ENCODE assay signal across 31 mouse cellular contexts in the genomic region with DNA sequence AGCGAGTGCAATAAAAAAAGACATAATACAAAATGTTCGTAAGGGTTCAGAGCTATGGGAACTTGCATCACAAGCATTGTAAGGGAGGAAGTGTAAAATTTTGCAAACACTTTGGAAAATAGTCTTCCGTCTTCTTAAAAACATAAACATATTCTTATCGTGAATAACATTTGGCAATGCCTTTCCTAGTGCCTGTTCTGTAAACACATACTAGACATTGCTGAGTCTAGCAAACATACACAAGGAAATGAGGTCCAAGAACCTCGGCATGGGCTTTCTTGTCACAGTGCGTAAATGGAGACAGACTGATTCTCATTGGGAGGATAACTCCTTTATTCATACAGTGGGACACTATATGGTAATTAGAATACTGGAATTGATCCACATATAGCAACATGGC. TPM values are rescaled to one million over a fixed set of nuclear protein-coding genes. Genes with fewer than 3 reads are reported as not detected.
A peak's percentile ranks its signal among the peaks of the same experiment; 100 is the strongest.
DNase-seq lines count a peak whose midpoint lies in the region; ATAC-seq and TF ChIP-seq lines count a peak whose summit lies in the region.
"Had no signal": no experiment of that assay in that cellular context is flagged by ENCODE, and none has a peak within 500 bp of the region (broad histone marks: within the 10 kb centered on the region; RNA-seq: fewer than 3 reads in every experiment).

No protein-coding gene starts in this region.

- H3K27me3 ChIP-seq in lung, embryonic 14.5 days (ENCODE audit: insufficient read depth, low read length) = no peaks in the 10 kb centered on the region
- no peaks in the 10 kb centered on the region for H3K27me3 ChIP-seq in lung, embryonic 16.5 days (ENCODE audit: control insufficient read depth, insufficient read depth, low read depth, low read length)
- H3K27me3 ChIP-seq: embryonic facial prominence, embryonic 13.5 days; embryonic facial prominence, embryonic 15.5 days; forebrain, embryonic 12.5 days had no signal

- 0 out of 2 replicates have a peak, but pooled peaks have one; percentile 54 for ATAC-seq in lung, embryonic 14.5 days (ENCODE audit: insufficient read depth)
- peak; percentile 89 for ATAC-seq in lung, embryonic 16.5 days (ENCODE audit: low read depth)
- ATAC-seq in granulocyte monocyte progenitor cell, adult 5-6 weeks (replicated peaks; ENCODE audit: poor library complexity, severe bottlenecking) = no peak
- no peak for ATAC-seq in inflammation-experienced regulatory T-cells, adult 6 months
- ATAC-seq: forebrain, embryonic 14.5 days had no signal

- H3K4me3 ChIP-seq in lung, embryonic 14.5 days (ENCODE audit: low read depth, low read length) = no peak overlapping the region
- no peak overlapping the region for H3K4me3 ChIP-seq in lung, embryonic 16.5 days (ENCODE audit: low read length)
- H3K4me3 ChIP-seq: embryonic facial prominence, embryonic 13.5 days; embryonic facial prominence, embryonic 15.5 days; erythroblast, embryonic 14.5 days; forebrain, embryonic 10.5 days; forebrain, embryonic 12.5 days had no signal

- no peaks in the 10 kb centered on the region for H3K36me3 ChIP-seq in lung, embryonic 14.5 days (ENCODE audit: insufficient read depth)
- H3K36me3 ChIP-seq in lung, embryonic 16.5 days (ENCODE audit: control insufficient read depth, insufficient read depth, low read length) = no peaks in the 10 kb centered on the region
- H3K36me3 ChIP-seq: embryonic facial prominence, embryonic 13.5 days; embryonic facial prominence, embryonic 15.5 days; forebrain, embryonic 10.5 days; forebrain, embryonic 12.5 days had no signal

- H3K9me3 ChIP-seq in lung, embryonic 14.5 days (ENCODE audit: low read depth, low read length) = no peaks in the 10 kb centered on the region
- H3K9me3 ChIP-seq in lung, embryonic 16.5 days (ENCODE audit: control insufficient read depth, low read length) = no peaks in the 10 kb centered on the region
- H3K9me3 ChIP-seq: embryonic facial prominence, embryonic 13.5 days; embryonic facial prominence, embryonic 15.5 days; forebrain, embryonic 10.5 days; forebrain, embryonic 12.5 days had no signal

- peak; percentile 78 for DNase-seq in lung, embryonic 14.5 days
- DNase-seq in lung, adult 18-20 months = no peak
- no peak for DNase-seq in lung, postnatal 4 days
- DNase-seq in lung, postnatal 10 days = peak; percentile 17
- peak; percentile 18 for DNase-seq in lung, postnatal 25 days (ENCODE audit: low spot score)
- DNase-seq: adrenal gland, adult 2 months; adrenal gland, postnatal 10 days; adrenal gland, postnatal 25 days; cerebellum, adult 11 months; cerebellum, adult 18-20 months; cerebellum, adult 8-10 months; cerebellum, adult 9-11 months; cerebellum, postnatal 14 days; cerebellum, postnatal 36 days; embryo, embryonic 11 days had no signal

- WGBS in lung, embryonic 14.5 days = 39% methylated on average over 6 of the region's 6 CpGs
- 39% methylated on average over 6 of the region's 6 CpGs for WGBS in lung, embryonic 16.5 days

- no peak overlapping the region for H3K4me2 ChIP-seq in lung, embryonic 14.5 days
- H3K4me2 ChIP-seq in lung, embryonic 16.5 days (ENCODE audit: low read depth, low read length) = no peak overlapping the region
- H3K4me2 ChIP-seq: embryonic facial prominence, embryonic 13.5 days; embryonic facial prominence, embryonic 15.5 days; forebrain, embryonic 12.5 days had no signal

- no peak overlapping the region for H3K9ac ChIP-seq in lung, embryonic 14.5 days
- H3K9ac ChIP-seq in lung, embryonic 16.5 days (ENCODE audit: low read length) = no peak overlapping the region
- H3K9ac ChIP-seq: embryonic facial prominence, embryonic 13.5 days; embryonic facial prominence, embryonic 15.5 days; forebrain, embryonic 12.5 days had no signal

- no peak for TF ChIP-seq CTCF in lung, embryonic 14.5 days (IDR thresholded peaks at IDR 0.05; ENCODE audit: low read depth)

- no peaks in the 10 kb centered on the region for H3K4me1 ChIP-seq in lung, embryonic 14.5 days (ENCODE audit: insufficient read depth)
- H3K4me1 ChIP-seq in lung, embryonic 16.5 days (replicated peaks; ENCODE audit: control insufficient read depth, insufficient read depth, low read length) = no peaks in the 10 kb centered on the region
- H3K4me1 ChIP-seq: embryonic facial prominence, embryonic 13.5 days; embryonic facial prominence, embryonic 15.5 days; forebrain, embryonic 10.5 days; forebrain, embryonic 12.5 days had no signal

- H3K27ac ChIP-seq in lung, embryonic 14.5 days (ENCODE audit: low read depth) = no peak overlapping the region
- no peak overlapping the region for H3K27ac ChIP-seq in lung, embryonic 16.5 days (ENCODE audit: low read length)
- H3K27ac ChIP-seq: embryonic facial prominence, embryonic 13.5 days; embryonic facial prominence, embryonic 15.5 days; forebrain, embryonic 10.5 days; forebrain, embryonic 12.5 days had no signal

RNA-seq across cellular contexts. Expression of gene Gm4791, which starts 43.0 kb away (rescaled TPM):
- polyA plus RNA-seq in lung, embryonic 14.5 days (2014; fragmentation: Nextera tagmentation; extraction: Ambion mirVana) = not detected in 2 replicates
- not detected in 2 replicates for polyA plus RNA-seq in lung, embryonic 16.5 days (2015; fragmentation: Nextera tagmentation; extraction: Ambion mirVana)
- not detected in 2 replicates for total RNA-seq in granulocyte monocyte progenitor cell, adult 5-6 weeks (2014; fragmentation: Nextera tagmentation)
- total RNA-seq in granulocyte monocyte progenitor cell, adult 5-6 weeks (2017) = not detected in 2 replicates
- polyA plus RNA-seq in inflammation-experienced regulatory T-cells, adult 6 months (2017; shearing (Covaris generic)) = not detected
- total RNA-seq: adrenal gland, adult 2 months; adrenal gland, postnatal 10 days; adrenal gland, postnatal 25 days; adrenal gland, postnatal 4 days; common myeloid progenitor, adult 5-6 weeks; ES-E14; MEL had no signal
- polyA plus RNA-seq: adrenal gland, adult 2 months; brain, embryonic 14.5 days; C2C12; embryonic facial prominence, embryonic 11.5 days; embryonic facial prominence, embryonic 15.5 days; erythroblast, embryonic 14.5 days; forebrain, embryonic 10.5 days; forebrain, embryonic 12.5 days; forebrain, embryonic 14.5 days had no signal

Comparison
In these comparisons a context has a peak if more than half of its experiments do, and no peak if none do; other contexts are left out.
1. DNase-seq: peak in lung, embryonic 14.5 days (single experiment), lung, postnatal 10 days (single experiment) and lung, postnatal 25 days (single experiment); none in lung, adult 18-20 months (0 of 2) and lung, postnatal 4 days (0 of 2).
2. ATAC-seq: peak in lung, embryonic 14.5 days (single experiment) and lung, embryonic 16.5 days (single experiment); none in granulocyte monocyte progenitor cell, adult 5-6 weeks (single experiment) and inflammation-experienced regulatory T-cells, adult 6 months (single experiment).